Mouse (Mus musculus) E14TG2a.4 (cell line): ENCODE results near the gene Mbd3.

ENCODE experiments used
- H3K27me3 ChIP-seq: 2 replicates; pipeline ENCODE4 v1.6.1; 2014; ENCODE audit warnings: low read length, control low read depth; ENCODE audit not compliant: insufficient read depth
- H3K36me3 ChIP-seq: 2 replicates; pipeline ENCODE4 v1.6.1; 2014; ENCODE audit warnings: low read length, control low read depth; ENCODE audit not compliant: insufficient read depth
- H3K4me1 ChIP-seq: replicated peaks from 2 replicates; pipeline ENCODE4 v1.6.1; 2014; ENCODE audit warnings: low read depth, low read length, control low read depth
- H3K4me3 ChIP-seq: replicated peaks from 2 replicates; pipeline ENCODE4 v1.5.1; 2014; ENCODE audit warnings: mild to moderate bottlenecking, low read length
- H3K9me3 ChIP-seq: 2 replicates; pipeline ENCODE4 v1.6.1; 2014; ENCODE audit warnings: low read length, control low read depth
- CTCF ChIP-seq: conservative IDR thresholded peaks from 2 replicates; pipeline ENCODE4 v1.5.1; 2014; ENCODE audit warnings: low read length
- NANOG ChIP-seq: IDR thresholded peaks from 2 replicates; pipeline ENCODE4 v1.6.1; 2014; ENCODE audit warnings: borderline replicate concordance, low read length, mixed read lengths
- POU5F1 ChIP-seq: IDR thresholded peaks from 2 replicates; pipeline ENCODE4 v1.6.1; 2014; ENCODE audit warnings: low read length, borderline replicate concordance

Gene Mbd3

GRCm38 (mm10) chr10:80384709-80385108 lies 14.6 kb downstream of the Mbd3 start:
- peaks cover 59% of the 10 kb centered on the region for H3K36me3 ChIP-seq
- no peaks in the 10 kb centered on the region for H3K9me3 ChIP-seq
- peaks cover 77% of the 10 kb centered on the region for H3K4me1 ChIP-seq
- H3K27me3 ChIP-seq = peaks cover 16% of the 10 kb centered on the region
- TF ChIP-seq CTCF (no peak), NANOG (no peak), POU5F1 (no peak)
- H3K4me3 ChIP-seq = peak overlapping the region; percentile 88

- H3K4me3 ChIP-seq = peak overlapping the region; percentile 88
- H3K36me3 ChIP-seq = peaks cover 60% of the 10 kb centered on the region
- TF ChIP-seq NANOG (no peak), POU5F1 (no peak), CTCF (no peak)
- peaks cover 72% of the 10 kb centered on the region for H3K4me1 ChIP-seq
- H3K9me3 ChIP-seq = no peaks in the 10 kb centered on the region
- H3K27me3 ChIP-seq = peaks cover 21% of the 10 kb centered on the region
These were observed 15.2 kb downstream of the Mbd3 start for GRCm38 (mm10) chr10:80384115-80384639.

DNA sequence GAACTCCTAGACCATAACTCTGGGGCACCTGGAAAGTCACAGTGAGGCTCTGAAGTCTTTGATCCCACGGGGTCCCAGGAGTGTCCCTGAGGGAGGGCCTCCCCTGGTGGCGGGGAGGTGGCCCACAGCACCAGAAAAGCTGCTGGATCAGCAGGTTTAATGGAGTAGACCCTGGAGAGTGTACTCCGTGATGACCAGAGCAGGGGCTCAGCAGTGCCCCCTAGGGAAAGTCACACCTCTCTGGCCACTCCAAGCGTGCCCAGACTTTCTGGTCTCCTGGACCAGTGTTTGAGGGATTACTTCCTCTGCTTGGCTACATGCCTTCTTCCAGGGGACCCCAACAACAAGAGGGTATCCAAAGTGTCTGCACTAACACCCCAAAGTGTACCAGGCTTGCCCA lies 15.9 kb downstream of the Mbd3 start:
- peaks cover 60% of the 10 kb centered on the region for H3K36me3 ChIP-seq
- H3K27me3 ChIP-seq = peaks cover 21% of the 10 kb centered on the region
- TF ChIP-seq CTCF (peak; percentile 39), POU5F1 (no peak)
- H3K9me3 ChIP-seq = no peaks in the 10 kb centered on the region
- peaks cover 67% of the 10 kb centered on the region for H3K4me1 ChIP-seq
- H3K4me3 ChIP-seq = no peak overlapping the region

GRCm38 (mm10) chr10:80382641-80383365 lies 16.5 kb downstream of the Mbd3 start:
- H3K9me3 ChIP-seq = no peaks in the 10 kb centered on the region
- peaks cover 60% of the 10 kb centered on the region for H3K36me3 ChIP-seq
- peaks cover 21% of the 10 kb centered on the region for H3K27me3 ChIP-seq
- peak overlapping the region; percentile 69 for H3K4me3 ChIP-seq
- TF ChIP-seq CTCF (no peak), POU5F1 (no peak), NANOG (no peak)
- peaks cover 64% of the 10 kb centered on the region for H3K4me1 ChIP-seq

DNA sequence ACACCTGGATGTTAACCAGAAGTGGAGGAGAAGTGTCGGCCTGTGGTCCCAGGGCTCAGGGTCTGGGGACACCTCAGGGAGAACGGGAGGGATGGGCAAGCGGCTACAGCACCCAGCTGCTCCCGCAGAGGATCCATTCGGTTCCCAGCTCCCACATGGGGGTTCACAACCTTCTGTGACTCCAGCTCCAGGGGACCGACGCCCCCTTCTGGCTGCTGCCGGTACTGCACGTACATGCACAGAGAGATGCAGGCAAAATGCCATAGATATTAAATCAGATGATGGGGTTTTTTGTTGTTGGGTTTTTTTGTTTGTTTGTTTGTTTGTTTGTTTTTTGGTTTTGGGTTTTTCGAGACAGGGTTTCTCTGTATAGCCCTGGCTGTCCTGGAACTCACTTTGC lies 21.6 kb downstream of the Mbd3 start:
- Histone ChIP-seq H3K4me3 (no peak overlapping the region), H3K27me3 (peaks cover 17% of the 10 kb centered on the region), H3K36me3 (peaks cover 30% of the 10 kb centered on the region), H3K9me3 (no peaks in the 10 kb centered on the region), H3K4me1 (peaks cover 24% of the 10 kb centered on the region)
- TF ChIP-seq CTCF (peak; percentile 97), NANOG (no peak), POU5F1 (no peak)

DNA sequence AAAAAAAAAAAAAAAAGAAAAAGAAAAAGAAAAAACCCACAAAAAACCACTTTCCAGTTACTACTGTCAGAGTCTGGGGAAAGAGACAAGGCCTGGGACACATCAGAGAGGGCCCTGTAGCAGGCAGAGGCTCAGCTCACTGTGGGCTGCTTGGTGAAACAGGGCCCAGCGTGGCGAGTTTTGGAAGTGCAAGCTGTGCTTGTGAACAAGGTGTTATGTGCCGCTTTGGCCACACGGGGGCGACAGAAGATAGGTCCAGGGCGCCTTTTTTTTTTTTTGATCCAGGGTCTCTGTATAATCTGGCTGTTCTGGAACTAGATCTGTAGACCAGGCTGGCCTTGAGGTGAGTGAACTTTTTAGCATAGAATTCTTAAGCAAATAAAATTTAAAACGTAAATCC lies 23.2 kb downstream of the Mbd3 start:
- Histone ChIP-seq H3K9me3 (no peaks in the 10 kb centered on the region), H3K27me3 (peaks cover 23% of the 10 kb centered on the region)
- TF ChIP-seq CTCF (peak; percentile 88), POU5F1 (no peak), NANOG (no peak)

DNA sequence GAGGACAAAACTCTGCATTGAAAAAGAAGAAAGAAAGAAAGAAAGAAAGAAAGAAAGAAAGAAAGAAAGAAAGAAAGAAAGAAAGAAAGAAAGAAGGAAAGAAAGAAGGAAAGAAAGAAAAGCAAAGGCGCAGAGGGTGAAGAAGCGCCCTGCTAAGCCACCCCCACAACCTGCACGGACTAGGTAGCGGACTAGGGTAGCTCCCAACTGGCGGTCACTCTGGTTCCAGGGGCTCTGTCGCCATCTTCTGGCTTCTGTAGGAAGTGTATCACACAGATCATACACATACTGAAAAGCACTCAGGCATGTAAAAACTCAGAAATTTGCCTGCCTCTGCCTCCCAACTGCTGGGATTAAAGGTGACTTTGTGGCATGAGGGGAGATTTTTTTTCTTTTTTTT lies 25.3 kb downstream of the Mbd3 start:
- H3K4me3 ChIP-seq = no peak overlapping the region
- H3K9me3 ChIP-seq = no peaks in the 10 kb centered on the region
- peaks cover 20% of the 10 kb centered on the region for H3K27me3 ChIP-seq
- no peak for TF ChIP-seq POU5F1
- peak; percentile 60 for TF ChIP-seq CTCF
- H3K4me1 ChIP-seq = peaks cover 38% of the 10 kb centered on the region
- no peaks in the 10 kb centered on the region for H3K36me3 ChIP-seq

More for the DNA sequence above, 23.2 kb downstream of the Mbd3 start:
- Histone ChIP-seq H3K4me1 (peaks cover 25% of the 10 kb centered on the region), H3K4me3 (no peak overlapping the region), H3K36me3 (peaks cover 17% of the 10 kb centered on the region)

DNA sequence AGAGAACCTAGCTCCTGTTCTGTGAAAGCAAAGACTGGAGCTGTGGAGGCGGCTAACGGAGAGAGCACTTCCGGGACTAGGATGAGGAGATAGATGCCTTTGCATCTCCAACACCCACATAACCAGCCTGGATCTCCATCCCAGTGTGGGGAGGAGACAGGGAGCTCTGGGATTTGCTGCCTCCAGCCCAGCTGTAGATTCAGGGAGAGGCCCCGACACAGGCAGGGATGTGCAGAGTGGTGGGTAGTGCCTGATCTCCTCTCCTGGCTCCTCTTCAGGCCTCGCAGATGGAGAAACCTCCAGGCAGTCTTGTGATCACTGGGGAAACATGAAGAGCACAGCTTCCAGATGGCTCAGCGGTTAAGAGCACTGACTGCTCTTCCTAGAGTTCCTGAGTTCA lies 26.6 kb downstream of the Mbd3 start:
- Histone ChIP-seq H3K36me3 (no peaks in the 10 kb centered on the region), H3K4me3 (0 out of 2 replicates have a peak overlapping the region, but pooled peaks have one; percentile 1), H3K4me1 (peaks cover 33% of the 10 kb centered on the region), H3K27me3 (peaks cover 30% of the 10 kb centered on the region), H3K9me3 (peaks cover 3% of the 10 kb centered on the region; the same call in 1 of the 2 replicates)
- TF ChIP-seq CTCF = no peak
- no peak for TF ChIP-seq POU5F1
- TF ChIP-seq NANOG = no peak
